Mouse (Mus musculus) embryonic facial prominence, embryonic 13.5 days (tissue): ENCODE results near the gene Tagln2. TPM values are rescaled to one million over a fixed set of nuclear protein-coding genes. Genes with fewer than 3 reads are reported as not detected.

ENCODE experiments used
- ATAC-seq: fragments of 200-750 bp; cut with Nextera tagmentation; 2 replicates; pipeline ENCODE4 v1.8.0; 2017; ENCODE audit warnings: low read depth; ENCODE audit not compliant: insufficient number of reproducible peaks, insufficient read depth, low FRiP score, low TSS enrichment
- H3K27ac ChIP-seq: fragments of 300-500 bp; sonication (generic); 2 replicates; pipeline ENCODE4 v1.5.1; 2015; ENCODE audit warnings: moderate library complexity, mild to moderate bottlenecking, inconsistent platforms
- H3K27me3 ChIP-seq: fragments of 300-500 bp; sonication (generic); 2 replicates; pipeline ENCODE4 v1.6.1; 2015; ENCODE audit warnings: mild to moderate bottlenecking, inconsistent platforms
- H3K36me3 ChIP-seq: fragments of 300-500 bp; sonication (generic); 2 replicates; pipeline ENCODE4 v1.6.1; 2015; ENCODE audit warnings: mild to moderate bottlenecking, inconsistent platforms
- H3K4me1 ChIP-seq: fragments of 300-500 bp; sonication (generic); 2 replicates; pipeline ENCODE4 v1.6.1; 2015; ENCODE audit warnings: inconsistent platforms
- H3K4me2 ChIP-seq: fragments of 300-500 bp; sonication (generic); 2 replicates; pipeline ENCODE4 v1.6.1; 2015; ENCODE audit warnings: moderate library complexity, mild to moderate bottlenecking, inconsistent platforms
- H3K4me3 ChIP-seq: fragments of 300-500 bp; sonication (generic); 2 replicates; pipeline ENCODE4 v1.5.1; 2015; ENCODE audit warnings: mild to moderate bottlenecking, inconsistent platforms
- H3K9ac ChIP-seq: fragments of 300-500 bp; sonication (generic); 2 replicates; pipeline ENCODE4 v1.6.1; 2015; ENCODE audit warnings: mild to moderate bottlenecking, inconsistent platforms
- H3K9me3 ChIP-seq: fragments of 300-500 bp; sonication (generic); 2 replicates; pipeline ENCODE4 v1.6.1; 2016; ENCODE audit warnings: inconsistent platforms
- WGBS: fragments of 180-500 bp; shearing (Covaris S2); methylation state at CpG from one replicate; pipeline ENCODE4 v1.1.7; 2015; ENCODE audit warnings: mixed read lengths; 5-methylcytosine and 5-hydroxymethylcytosine counted together
- polyA plus RNA-seq: library from polyadenylated mRNA; unstranded; fragments of >200 nt; fragmentation: Nextera tagmentation; extraction: Ambion mirVana; gene quantifications from 2 replicates; pipeline ENCODE4 v1.2.1, GENCODE M21; 2015

Tagln2 gene
- polyA plus RNA-seq, 1 experiment from 2014 or later: 135 TPM

- no peak overlapping the region for H3K9ac ChIP-seq
- H3K9me3 ChIP-seq: no peaks in the 10 kb centered on the region
- H3K27me3 ChIP-seq: peaks cover 6% of the 10 kb centered on the region; the same call in 1 of the 2 replicates
- ATAC-seq: no peak
- H3K4me1 ChIP-seq: peaks cover 48% of the 10 kb centered on the region
- H3K4me2 ChIP-seq: no peak overlapping the region
- peaks cover 9% of the 10 kb centered on the region; the same call in 1 of the 2 replicates for H3K36me3 ChIP-seq
- peak overlapping the region; percentile 11; the same call in 1 of the 2 replicates for H3K27ac ChIP-seq
- no peak overlapping the region for H3K4me3 ChIP-seq
- WGBS: 45% methylated on average over 5 of the region's 5 CpGs
Measured at GRCm38 (mm10) chr1:172507001-172507400, 7.2 kb downstream of the Tagln2 start.

GRCm38 (mm10) chr1:172507701-172508100 lies 7.9 kb downstream of the Tagln2 start:
- Histone ChIP-seq H3K9me3 (no peaks in the 10 kb centered on the region), H3K4me1 (peaks cover 47% of the 10 kb centered on the region), H3K9ac (no peak overlapping the region), H3K27me3 (no peaks in the 10 kb centered on the region), H3K27ac (0 out of 2 replicates have a peak overlapping the region, but pooled peaks have one; percentile 11), H3K4me3 (no peak overlapping the region), H3K4me2 (no peak overlapping the region), H3K36me3 (peaks cover 9% of the 10 kb centered on the region; the same call in 1 of the 2 replicates)
- 87% methylated on average over 3 of the region's 3 CpGs for WGBS
- ATAC-seq: no peak

- Histone ChIP-seq H3K9me3 (no peaks in the 10 kb centered on the region), H3K36me3 (peaks cover 9% of the 10 kb centered on the region; the same call in 1 of the 2 replicates), H3K4me3 (no peak overlapping the region), H3K27me3 (no peaks in the 10 kb centered on the region), H3K9ac (no peak overlapping the region), H3K27ac (no peak overlapping the region), H3K4me2 (no peak overlapping the region), H3K4me1 (peaks cover 46% of the 10 kb centered on the region)
- WGBS: 52% methylated on average over 2 of the region's 2 CpGs
- ATAC-seq: no peak
Measured at GRCm38 (mm10) chr1:172508172-172508571, 8.3 kb downstream of the Tagln2 start.

GRCm38 (mm10) chr1:172509235-172509634 lies 9.4 kb downstream of the Tagln2 start:
- no peak for ATAC-seq

GRCm38 (mm10) chr1:172509983-172510382 lies 10.1 kb downstream of the Tagln2 start:
- 45% methylated on average over 8 of the region's 8 CpGs for WGBS
- no peak overlapping the region for H3K4me3 ChIP-seq

More at GRCm38 (mm10) chr1:172509235-172509634, 9.4 kb downstream of the Tagln2 start:
- Histone ChIP-seq H3K27me3 (no peaks in the 10 kb centered on the region), H3K9ac (no peak overlapping the region), H3K4me1 (peaks cover 47% of the 10 kb centered on the region), H3K27ac (no peak overlapping the region), H3K4me3 (no peak overlapping the region), H3K36me3 (peaks cover 9% of the 10 kb centered on the region; the same call in 1 of the 2 replicates), H3K9me3 (no peaks in the 10 kb centered on the region), H3K4me2 (no peak overlapping the region)
- WGBS: 73% methylated on average over 5 of the region's 5 CpGs

GRCm38 (mm10) chr1:172510421-172510972 lies 10.7 kb downstream of the Tagln2 start:
- peak; percentile 11; the same call in 1 of the 2 replicates for ATAC-seq
- H3K27ac ChIP-seq: no peak overlapping the region
- no peak overlapping the region for H3K4me3 ChIP-seq
- H3K27me3 ChIP-seq: no peaks in the 10 kb centered on the region
- H3K4me2 ChIP-seq: peak overlapping the region; percentile 18; the same call in 1 of the 2 replicates
- H3K36me3 ChIP-seq: peaks cover 3% of the 10 kb centered on the region; the same call in 1 of the 2 replicates
- no peak overlapping the region for H3K9ac ChIP-seq
- H3K4me1 ChIP-seq: peaks cover 37% of the 10 kb centered on the region
- H3K9me3 ChIP-seq: no peaks in the 10 kb centered on the region
- WGBS: 22% methylated on average over 13 of the region's 13 CpGs

More at GRCm38 (mm10) chr1:172509983-172510382, 10.1 kb downstream of the Tagln2 start:
- H3K36me3 ChIP-seq: peaks cover 8% of the 10 kb centered on the region; the same call in 1 of the 2 replicates
- no peak overlapping the region; the same call in 1 of the 2 replicates for H3K4me2 ChIP-seq
- no peak for ATAC-seq
- no peaks in the 10 kb centered on the region for H3K27me3 ChIP-seq
- no peak overlapping the region for H3K27ac ChIP-seq
- no peak overlapping the region for H3K9ac ChIP-seq
- H3K9me3 ChIP-seq: no peaks in the 10 kb centered on the region
- H3K4me1 ChIP-seq: peaks cover 41% of the 10 kb centered on the region

- WGBS: 22% methylated on average over 13 of the region's 13 CpGs
- no peak for ATAC-seq
- Histone ChIP-seq H3K27me3 (no peaks in the 10 kb centered on the region), H3K27ac (peak overlapping the region; percentile 11; the same call in 1 of the 2 replicates), H3K9me3 (0 out of 2 replicates have a peak, but pooled peaks cover 6% of the 10 kb centered on the region), H3K4me3 (no peak overlapping the region; the same call in 1 of the 2 replicates), H3K9ac (no peak overlapping the region), H3K4me1 (peaks cover 31% of the 10 kb centered on the region), H3K36me3 (no peaks in the 10 kb centered on the region), H3K4me2 (peak overlapping the region; percentile 45)
Measured at GRCm38 (mm10) chr1:172512962-172513361, 13.1 kb downstream of the Tagln2 start.

GRCm38 (mm10) chr1:172513525-172514212 lies 13.8 kb downstream of the Tagln2 start:
- Histone ChIP-seq H3K9me3 (0 out of 2 replicates have a peak, but pooled peaks cover 6% of the 10 kb centered on the region), H3K9ac (no peak overlapping the region), H3K27ac (peak overlapping the region; percentile 11; the same call in 1 of the 2 replicates), H3K27me3 (no peaks in the 10 kb centered on the region), H3K36me3 (no peaks in the 10 kb centered on the region), H3K4me2 (no peak overlapping the region), H3K4me3 (no peak overlapping the region), H3K4me1 (peaks cover 31% of the 10 kb centered on the region)
- 75% methylated on average over 17 of the region's 17 CpGs for WGBS
- no peak; the same call in 1 of the 2 replicates for ATAC-seq

GRCm38 (mm10) chr1:172514213-172514529 lies 14.3 kb downstream of the Tagln2 start:
- no peak overlapping the region for H3K27ac ChIP-seq
- no peak overlapping the region for H3K4me2 ChIP-seq
- no peaks in the 10 kb centered on the region for H3K27me3 ChIP-seq
- H3K9ac ChIP-seq: no peak overlapping the region
- no peak overlapping the region for H3K4me3 ChIP-seq
- H3K4me1 ChIP-seq: peaks cover 31% of the 10 kb centered on the region
- no peaks in the 10 kb centered on the region for H3K36me3 ChIP-seq
- ATAC-seq: no peak
- H3K9me3 ChIP-seq: 0 out of 2 replicates have a peak, but pooled peaks cover 6% of the 10 kb centered on the region
- 87% methylated on average over 4 of the region's 4 CpGs for WGBS

GRCm38 (mm10) chr1:172514551-172515268 lies 14.9 kb downstream of the Tagln2 start:
- H3K36me3 ChIP-seq: no peaks in the 10 kb centered on the region
- ATAC-seq: no peak
- H3K4me1 ChIP-seq: peaks cover 31% of the 10 kb centered on the region
- H3K27me3 ChIP-seq: no peaks in the 10 kb centered on the region
- no peak overlapping the region for H3K4me2 ChIP-seq
- WGBS: 73% methylated on average over 7 of the region's 7 CpGs
- no peak overlapping the region for H3K9ac ChIP-seq
- no peak overlapping the region for H3K4me3 ChIP-seq
- H3K9me3 ChIP-seq: 0 out of 2 replicates have a peak, but pooled peaks cover 6% of the 10 kb centered on the region
- no peak overlapping the region for H3K27ac ChIP-seq

- ATAC-seq: no peak
- Histone ChIP-seq H3K36me3 (no peaks in the 10 kb centered on the region), H3K4me1 (peaks cover 31% of the 10 kb centered on the region), H3K9ac (no peak overlapping the region), H3K27ac (no peak overlapping the region), H3K4me3 (no peak overlapping the region), H3K27me3 (no peaks in the 10 kb centered on the region), H3K9me3 (0 out of 2 replicates have a peak, but pooled peaks cover 6% of the 10 kb centered on the region), H3K4me2 (no peak overlapping the region)
- 67% methylated on average over 1 of the region's 1 CpGs for WGBS
Measured at GRCm38 (mm10) chr1:172515396-172515795, 15.5 kb downstream of the Tagln2 start.
